Mouse (Mus musculus) embryonic facial prominence, embryonic 13.5 days (tissue): Measurements from ENCODE around the gene Gm27021. TPM values are rescaled to one million over a fixed set of nuclear protein-coding genes. Genes with fewer than 3 reads are reported as not detected.
"Not testable (repeated sequence)": the region's sequence is repeated elsewhere in the genome, so short reads cannot be mapped to it uniquely, and the experiment has no call there.

Source experiments
- ATAC-seq: fragments of 200-750 bp; cut with Nextera tagmentation; 2 replicates; pipeline ENCODE4 v1.8.0; 2017; ENCODE audit warnings: low read depth; ENCODE audit not compliant: insufficient number of reproducible peaks, insufficient read depth, low FRiP score, low TSS enrichment
- H3K27ac ChIP-seq: fragments of 300-500 bp; sonication (generic); 2 replicates; pipeline ENCODE4 v1.5.1; 2015; ENCODE audit warnings: moderate library complexity, mild to moderate bottlenecking, inconsistent platforms
- H3K27me3 ChIP-seq: fragments of 300-500 bp; sonication (generic); 2 replicates; pipeline ENCODE4 v1.6.1; 2015; ENCODE audit warnings: mild to moderate bottlenecking, inconsistent platforms
- H3K36me3 ChIP-seq: fragments of 300-500 bp; sonication (generic); 2 replicates; pipeline ENCODE4 v1.6.1; 2015; ENCODE audit warnings: mild to moderate bottlenecking, inconsistent platforms
- H3K4me1 ChIP-seq: fragments of 300-500 bp; sonication (generic); 2 replicates; pipeline ENCODE4 v1.6.1; 2015; ENCODE audit warnings: inconsistent platforms
- H3K4me2 ChIP-seq: fragments of 300-500 bp; sonication (generic); 2 replicates; pipeline ENCODE4 v1.6.1; 2015; ENCODE audit warnings: moderate library complexity, mild to moderate bottlenecking, inconsistent platforms
- H3K4me3 ChIP-seq: fragments of 300-500 bp; sonication (generic); 2 replicates; pipeline ENCODE4 v1.5.1; 2015; ENCODE audit warnings: mild to moderate bottlenecking, inconsistent platforms
- H3K9ac ChIP-seq: fragments of 300-500 bp; sonication (generic); 2 replicates; pipeline ENCODE4 v1.6.1; 2015; ENCODE audit warnings: mild to moderate bottlenecking, inconsistent platforms
- H3K9me3 ChIP-seq: fragments of 300-500 bp; sonication (generic); 2 replicates; pipeline ENCODE4 v1.6.1; 2016; ENCODE audit warnings: inconsistent platforms
- WGBS: fragments of 180-500 bp; shearing (Covaris S2); methylation state at CpG from one replicate; pipeline ENCODE4 v1.1.7; 2015; ENCODE audit warnings: mixed read lengths; 5-methylcytosine and 5-hydroxymethylcytosine counted together
- polyA plus RNA-seq: library from polyadenylated mRNA; unstranded; fragments of >200 nt; fragmentation: Nextera tagmentation; extraction: Ambion mirVana; gene quantifications from 2 replicates; pipeline ENCODE4 v1.2.1, GENCODE M21; 2015

Gene Gm27021
- polyA plus RNA-seq, 1 experiment from 2014 or later: 5.9 TPM

GRCm38 (mm10) chr8:120685097-120685496 is 17.2 kb upstream of the Gm27021 start:
- Histone ChIP-seq H3K36me3 (no peaks in the 10 kb centered on the region), H3K27ac (peak overlapping the region; percentile 81), H3K9ac (0 out of 2 replicates have a peak overlapping the region, but pooled peaks have one; percentile 3), H3K4me1 (peaks cover 30% of the 10 kb centered on the region), H3K27me3 (peaks cover 7% of the 10 kb centered on the region; the same call in 1 of the 2 replicates), H3K9me3 (no peaks in the 10 kb centered on the region), H3K4me2 (no peak overlapping the region), H3K4me3 (no peak overlapping the region)
- no peak for ATAC-seq
- WGBS: 39% methylated on average over 5 of the region's 5 CpGs

- Histone ChIP-seq H3K9me3 (no peaks in the 10 kb centered on the region), H3K4me2 (no peak overlapping the region)
These were observed 16.2 kb upstream of the Gm27021 start for GRCm38 (mm10) chr8:120684082-120684481.

GRCm38 (mm10) chr8:120683602-120684001 is 15.7 kb upstream of the Gm27021 start:
- H3K4me2 ChIP-seq: no peak overlapping the region
- no peaks in the 10 kb centered on the region for H3K36me3 ChIP-seq
- H3K27me3 ChIP-seq: peaks cover 7% of the 10 kb centered on the region; the same call in 1 of the 2 replicates
- no peak overlapping the region for H3K4me3 ChIP-seq
- H3K27ac ChIP-seq: no peak overlapping the region
- peaks cover 30% of the 10 kb centered on the region for H3K4me1 ChIP-seq
- no peaks in the 10 kb centered on the region for H3K9me3 ChIP-seq
- WGBS: 15% methylated on average over 10 of the region's 10 CpGs
- no peak overlapping the region for H3K9ac ChIP-seq
- ATAC-seq: no peak

More at GRCm38 (mm10) chr8:120684082-120684481, 16.2 kb upstream of the Gm27021 start:
- no peak overlapping the region for H3K9ac ChIP-seq
- no peak for ATAC-seq
- WGBS: 71% methylated on average over 5 of the region's 5 CpGs
- H3K27ac ChIP-seq: no peak overlapping the region
- H3K4me1 ChIP-seq: peaks cover 30% of the 10 kb centered on the region
- no peaks in the 10 kb centered on the region for H3K36me3 ChIP-seq
- H3K4me3 ChIP-seq: no peak overlapping the region
- peaks cover 7% of the 10 kb centered on the region; the same call in 1 of the 2 replicates for H3K27me3 ChIP-seq

- Histone ChIP-seq H3K4me1 (peaks cover 18% of the 10 kb centered on the region), H3K36me3 (no peaks in the 10 kb centered on the region), H3K27ac (no peak overlapping the region), H3K9me3 (no peaks in the 10 kb centered on the region), H3K4me3 (no peak overlapping the region), H3K9ac (no peak overlapping the region), H3K27me3 (peaks cover 7% of the 10 kb centered on the region; the same call in 1 of the 2 replicates), H3K4me2 (no peak overlapping the region)
- no peak for ATAC-seq
- 73% methylated on average over 10 of the region's 10 CpGs for WGBS
These were observed 13.2 kb upstream of the Gm27021 start for GRCm38 (mm10) chr8:120681113-120681512.

GRCm38 (mm10) chr8:120680405-120680804 is 12.5 kb upstream of the Gm27021 start:
- H3K4me2 ChIP-seq, H3K9ac ChIP-seq, H3K9me3 ChIP-seq, H3K36me3 ChIP-seq, H3K4me3 ChIP-seq, ATAC-seq, H3K27me3 ChIP-seq, H3K27ac ChIP-seq: not testable (repeated sequence)
- peaks cover 13% of the 10 kb centered on the region for H3K4me1 ChIP-seq
- 60% methylated on average over 7 of the region's 7 CpGs for WGBS

- peaks cover 7% of the 10 kb centered on the region; the same call in 1 of the 2 replicates for H3K27me3 ChIP-seq
- ATAC-seq: no peak
- no peaks in the 10 kb centered on the region for H3K9me3 ChIP-seq
- H3K27ac ChIP-seq: no peak overlapping the region
- no peak overlapping the region for H3K9ac ChIP-seq
- WGBS: 79% methylated on average over 11 of the region's 11 CpGs
- H3K36me3 ChIP-seq: 0 out of 2 replicates have a peak, but pooled peaks cover 7% of the 10 kb centered on the region
- H3K4me3 ChIP-seq: no peak overlapping the region
- no peak overlapping the region for H3K4me2 ChIP-seq
- H3K4me1 ChIP-seq: peaks cover 7% of the 10 kb centered on the region
These were observed 11.9 kb upstream of the Gm27021 start for GRCm38 (mm10) chr8:120679629-120680387.

- 14% methylated on average over 10 of the region's 10 CpGs for WGBS
- peak; percentile 60; the same call in 1 of the 2 replicates for ATAC-seq
- Histone ChIP-seq H3K4me2 (no peak overlapping the region), H3K4me3 (no peak overlapping the region), H3K9ac (no peak overlapping the region), H3K36me3 (peaks cover 16% of the 10 kb centered on the region), H3K27ac (no peak overlapping the region), H3K9me3 (no peaks in the 10 kb centered on the region), H3K27me3 (peaks cover 7% of the 10 kb centered on the region; the same call in 1 of the 2 replicates), H3K4me1 (no peaks in the 10 kb centered on the region)
These were observed 10.6 kb upstream of the Gm27021 start for GRCm38 (mm10) chr8:120678447-120678846.

GRCm38 (mm10) chr8:120675718-120676117 is 7.8 kb upstream of the Gm27021 start:
- H3K27me3 ChIP-seq: no peaks in the 10 kb centered on the region
- H3K4me1 ChIP-seq: peaks cover 4% of the 10 kb centered on the region; the same call in 1 of the 2 replicates
- no peak overlapping the region for H3K27ac ChIP-seq
- H3K4me2 ChIP-seq: no peak overlapping the region
- no peak for ATAC-seq
- no peak overlapping the region for H3K4me3 ChIP-seq
- WGBS: 75% methylated on average over 8 of the region's 8 CpGs
- peaks cover 43% of the 10 kb centered on the region for H3K36me3 ChIP-seq
- no peaks in the 10 kb centered on the region for H3K9me3 ChIP-seq
- H3K9ac ChIP-seq: no peak overlapping the region

GRCm38 (mm10) chr8:120673298-120673697 is 5.4 kb upstream of the Gm27021 start:
- no peak for ATAC-seq
- WGBS: 93% methylated on average over 7 of the region's 7 CpGs
- peaks cover 53% of the 10 kb centered on the region for H3K36me3 ChIP-seq

GRCm38 (mm10) chr8:120672626-120673229 is 4.8 kb upstream of the Gm27021 start:
- peaks cover 17% of the 10 kb centered on the region for H3K4me1 ChIP-seq
- H3K4me2 ChIP-seq: no peak overlapping the region
- H3K36me3 ChIP-seq: peaks cover 53% of the 10 kb centered on the region

More at GRCm38 (mm10) chr8:120673298-120673697, 5.4 kb upstream of the Gm27021 start:
- no peaks in the 10 kb centered on the region for H3K9me3 ChIP-seq
- no peak overlapping the region for H3K27ac ChIP-seq
- peaks cover 17% of the 10 kb centered on the region for H3K4me1 ChIP-seq
- H3K4me2 ChIP-seq: no peak overlapping the region
- no peak overlapping the region for H3K4me3 ChIP-seq
- no peak overlapping the region for H3K9ac ChIP-seq
- no peaks in the 10 kb centered on the region for H3K27me3 ChIP-seq

GRCm38 (mm10) chr8:120671775-120672174 is 3.9 kb upstream of the Gm27021 start:
- no peak overlapping the region for H3K9ac ChIP-seq
- peaks cover 53% of the 10 kb centered on the region for H3K36me3 ChIP-seq
- WGBS: 39% methylated on average over 6 of the region's 6 CpGs
- H3K4me2 ChIP-seq: no peak overlapping the region
- no peak overlapping the region for H3K27ac ChIP-seq
- H3K4me3 ChIP-seq: no peak overlapping the region
- H3K27me3 ChIP-seq: no peaks in the 10 kb centered on the region
- ATAC-seq: no peak
- peaks cover 22% of the 10 kb centered on the region for H3K4me1 ChIP-seq
- H3K9me3 ChIP-seq: no peaks in the 10 kb centered on the region

More at GRCm38 (mm10) chr8:120672626-120673229, 4.8 kb upstream of the Gm27021 start:
- no peak for ATAC-seq
- Histone ChIP-seq H3K27me3 (no peaks in the 10 kb centered on the region), H3K9ac (no peak overlapping the region), H3K9me3 (no peaks in the 10 kb centered on the region), H3K27ac (no peak overlapping the region), H3K4me3 (no peak overlapping the region)
- 91% methylated on average over 16 of the region's 16 CpGs for WGBS
